Mouse (Mus musculus) brain, adult 10 weeks (tissue): Measurements from ENCODE around the gene C1qtnf4. TPM values are rescaled to one million over a fixed set of nuclear protein-coding genes. Genes with fewer than 3 reads are reported as not detected.

ENCODE experiments used
- polyA plus RNA-seq: library from polyadenylated mRNA; stranded (reverse); fragments of 350-450 nt; fragmentation: Illumina TruSeq; extraction: RNeasy Lipid Tissue Mini Kit (QIAGEN cat#74804); gene quantifications from one replicate; pipeline ENCODE4 v1.2.3, GENCODE M21; 2015; ENCODE audit warnings: low read depth, low replicate concordance

Gene C1qtnf4
- 109 TPM for polyA plus RNA-seq

GRCm38 (mm10) chr2:90885218-90886041 is at the start of gene C1qtnf4:
Gene C1qtnf4 (plus strand): TSS chr2:90885860.

GRCm38 (mm10) chr2:90846955-90847680 is 38.5 kb upstream of the C1qtnf4 start, which contains the start of gene Mtch2:
Gene Mtch2 (plus strand): TSS chr2:90847155.

DNA sequence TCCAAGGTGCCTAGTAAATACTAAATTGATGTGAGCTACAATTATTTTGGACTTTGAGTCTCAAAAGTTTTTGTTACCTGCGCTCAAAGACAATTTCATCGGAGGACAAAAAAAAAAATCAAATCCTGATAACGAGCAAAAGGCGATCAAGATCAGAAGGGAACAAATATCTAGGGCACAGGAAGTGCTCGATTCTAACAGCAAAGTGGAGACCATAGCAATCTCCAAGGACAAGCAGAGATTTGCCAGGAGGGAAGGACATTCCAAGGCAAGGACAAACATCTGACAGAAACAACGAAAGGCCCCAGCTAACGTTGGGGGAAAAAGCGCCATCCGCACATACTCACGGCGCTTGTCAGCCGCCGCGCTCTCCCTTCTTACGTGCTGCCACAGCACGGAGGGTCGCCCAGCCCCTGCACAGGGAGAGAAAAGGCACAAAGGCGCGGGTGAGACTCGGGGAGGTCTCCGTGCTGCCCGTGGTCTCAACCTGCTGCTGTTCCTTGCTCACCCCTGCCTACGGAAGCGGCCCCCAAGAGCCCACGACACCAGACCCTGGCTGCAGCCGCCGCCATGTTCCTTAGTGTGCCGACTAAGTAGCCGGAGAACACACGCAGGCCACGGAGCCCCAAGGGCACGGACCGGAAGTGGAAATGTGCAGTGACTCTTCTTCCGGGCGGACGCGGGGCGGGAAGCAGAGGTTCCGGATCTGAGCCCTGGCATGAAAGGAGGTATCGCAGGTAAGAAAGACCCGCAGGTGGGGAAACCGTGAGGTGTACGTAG is 18.6 kb downstream of the C1qtnf4 start, which contains the start of the genes Kbtbd4 and Ndufs3:
TSS of gene Kbtbd4 (plus strand) at position 665 of the 780 bp plus-strand sequence.
TSS of gene Ndufs3 (minus strand) at position 752 of the 780 bp plus-strand sequence.

Other genes with a start within 250 kb of the C1qtnf4 start
- 8.0 TPM for gene Nup160, start 208.6 kb upstream of the C1qtnf4 start, polyA plus RNA-seq
- gene Fnbp4, start 140.5 kb upstream of the C1qtnf4 start, polyA plus RNA-seq: 41.2 TPM
- gene Agbl2, start 103.1 kb upstream of the C1qtnf4 start, polyA plus RNA-seq: 1.5 TPM
- gene Mtch2, start 38.7 kb upstream of the C1qtnf4 start, polyA plus RNA-seq: 167 TPM
- gene Kbtbd4, start 18.9 kb downstream of the C1qtnf4 start, polyA plus RNA-seq: 34.2 TPM
- gene Ndufs3, start 19.0 kb downstream of the C1qtnf4 start, polyA plus RNA-seq: 281 TPM
- 74.4 TPM for gene Celf1, start 54.5 kb downstream of the C1qtnf4 start, polyA plus RNA-seq
- gene Rapsn, start 149.8 kb downstream of the C1qtnf4 start, polyA plus RNA-seq: 0.55 TPM
- 244 TPM for gene Psmc3, start 168.1 kb downstream of the C1qtnf4 start, polyA plus RNA-seq
- gene Slc39a13, start 184.6 kb downstream of the C1qtnf4 start, polyA plus RNA-seq: 28.8 TPM
- gene Spi1, start 196.5 kb downstream of the C1qtnf4 start, polyA plus RNA-seq: 3.6 TPM
- 0.30 TPM for gene Mybpc3, start 232.3 kb downstream of the C1qtnf4 start, polyA plus RNA-seq